In the genomic region with DNA sequence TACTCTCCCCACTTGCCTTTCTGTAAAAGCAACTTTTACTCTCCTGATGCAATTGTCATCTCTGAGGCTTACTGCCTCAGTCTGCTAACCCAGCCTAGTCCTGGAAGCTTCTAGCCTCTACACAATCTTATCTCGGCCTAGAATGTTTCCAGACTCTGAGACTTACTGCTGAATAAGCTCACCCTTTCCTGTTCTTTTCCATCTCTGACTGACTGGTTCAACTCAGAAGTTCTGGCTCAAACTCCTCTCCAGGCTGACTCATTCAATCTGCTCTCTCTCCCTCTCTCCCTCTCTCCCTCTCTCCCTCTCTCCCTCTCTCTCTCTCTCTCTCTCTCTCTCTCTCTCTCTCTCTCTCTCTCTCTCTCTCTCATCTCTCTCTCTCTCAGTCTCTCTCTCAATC, we compare ENCODE assay signal across 4 mouse cellular contexts.
DNase-seq lines count a peak whose midpoint lies in the region; ATAC-seq and TF ChIP-seq lines count a peak whose summit lies in the region.
"Not testable (repeated sequence)": the region's sequence is repeated elsewhere in the genome, so short reads cannot be mapped to it uniquely, and the experiment has no call there.

No protein-coding gene starts in this region.

- H3K27me3 ChIP-seq in heart, postnatal 0 days (ENCODE audit: control insufficient read depth, insufficient read depth, low read length): not testable (repeated sequence)

- not testable (repeated sequence) for H3K4me2 ChIP-seq in heart, postnatal 0 days (ENCODE audit: low read depth, low read length)

- not testable (repeated sequence) for H3K4me3 ChIP-seq in heart, postnatal 0 days (ENCODE audit: low read depth, low read length)

- 0% methylated on average over 1 of the region's 1 CpGs for WGBS in heart, postnatal 0 days

- TF ChIP-seq EP300 in heart, postnatal 0 days (IDR thresholded peaks at IDR 0.05; ENCODE audit: low read depth): not testable (repeated sequence)

- not testable (repeated sequence) for H3K4me1 ChIP-seq in heart, postnatal 0 days (ENCODE audit: control insufficient read depth, insufficient read depth)

- peak; percentile 76; the same call in 1 of the 2 replicates for ATAC-seq in frontal cortex, adult (ENCODE audit: low TSS enrichment)
- ATAC-seq in heart, postnatal 0 days (ENCODE audit: insufficient read depth, low read depth): peak; percentile 30; the same call in 1 of the 2 replicates

- not testable (repeated sequence) for TF ChIP-seq CTCF in heart, postnatal 0 days (IDR thresholded peaks at IDR 0.05; ENCODE audit: low read depth)

- not testable (repeated sequence) for H3K36me3 ChIP-seq in heart, postnatal 0 days (replicated peaks; ENCODE audit: control insufficient read depth, insufficient read depth, low read length)

- DNase-seq in 3T3-L1 (ENCODE audit: low read depth, low spot score) (peak; percentile 15), adipocyte (ENCODE audit: low spot score) (peak; percentile 2)
- not testable (repeated sequence) for DNase-seq in heart, postnatal 0 days (ENCODE audit: low spot score)

- H3K9me3 ChIP-seq in heart, postnatal 0 days (replicated peaks; ENCODE audit: control insufficient read depth, low read length): not testable (repeated sequence)

- H3K9ac ChIP-seq in heart, postnatal 0 days (replicated peaks; ENCODE audit: low read depth, low read length): not testable (repeated sequence)

- not testable (repeated sequence) for H3K27ac ChIP-seq in heart, postnatal 0 days (ENCODE audit: low read depth)
